Mouse (Mus musculus) cerebellum, adult 2 months (tissue): ENCODE data around the gene Shank2.

Experiments used
- CTCF ChIP-seq: fragments of 200-500 bp; IDR thresholded peaks from 2 replicates; pipeline ENCODE4 v1.5.1; 2011; ENCODE audit warnings: low read depth, mild to moderate bottlenecking, control low read depth, low read length, moderate library complexity, borderline replicate concordance; ENCODE audit not compliant: insufficient read depth
- POLR2A ChIP-seq: fragments of 200-500 bp; IDR thresholded peaks from 2 replicates; pipeline ENCODE4 v1.6.1; 2011; ENCODE audit warnings: low read length, control low read depth, borderline replicate concordance; ENCODE audit not compliant: insufficient read depth

DNA sequence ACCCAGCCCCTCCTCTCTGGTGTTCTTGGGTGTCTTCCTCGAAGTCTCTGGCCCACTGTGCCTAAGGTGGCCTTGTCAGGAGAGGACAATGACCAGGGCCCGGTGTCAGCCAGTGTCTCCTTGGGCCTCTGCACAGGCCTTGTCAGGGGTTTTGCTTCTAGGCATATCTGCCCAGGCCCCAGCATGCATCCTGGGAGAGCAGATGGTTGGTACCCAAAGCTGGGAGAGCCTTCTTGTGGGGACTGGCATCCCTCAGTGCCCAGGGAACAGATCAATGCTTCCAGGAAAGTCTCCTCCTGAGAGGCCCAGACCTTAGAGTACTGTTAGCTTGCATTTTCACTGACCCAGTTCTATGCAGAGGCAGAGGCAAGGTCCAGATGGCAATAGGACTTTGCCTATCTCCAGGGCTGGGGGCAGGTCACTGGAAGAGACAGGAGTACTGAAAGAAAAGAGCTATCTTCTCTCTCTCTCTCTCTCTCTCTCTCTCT, 327.7 kb downstream of the Shank2 start:
- TF ChIP-seq CTCF (no peak), POLR2A (no peak)
